Mouse (Mus musculus) liver, adult (tissue): ENCODE measurements around the gene Thy1.

Source experiments
- GATA4 ChIP-seq: IDR thresholded peaks from 2 replicates; pipeline ENCODE4 v1.6.1; 2014; ENCODE audit warnings: mild to moderate bottlenecking, low read length; ENCODE audit not compliant: insufficient replicate concordance

The Thy1 gene

DNA sequence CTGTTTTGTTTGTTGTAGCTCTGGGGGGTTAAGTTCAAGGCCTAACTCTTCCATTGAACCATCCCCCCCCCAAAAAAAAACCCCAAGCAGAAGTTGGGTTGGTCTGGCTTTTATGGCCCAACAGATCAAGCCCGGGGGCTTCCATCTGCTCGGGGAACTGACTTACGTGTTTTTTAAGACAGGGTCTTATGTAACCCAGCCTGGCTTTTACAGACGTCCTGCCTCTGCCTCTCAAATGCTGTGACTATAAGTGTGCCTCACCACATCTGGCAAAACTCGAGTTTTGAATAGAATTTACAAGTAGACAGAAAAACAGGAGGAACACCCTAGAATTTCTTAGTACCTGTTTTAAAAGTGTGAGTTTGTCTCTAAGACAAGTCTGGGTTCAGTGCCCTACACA is 38.4 kb downstream of the Thy1 start:
- no peak for TF ChIP-seq GATA4

DNA sequence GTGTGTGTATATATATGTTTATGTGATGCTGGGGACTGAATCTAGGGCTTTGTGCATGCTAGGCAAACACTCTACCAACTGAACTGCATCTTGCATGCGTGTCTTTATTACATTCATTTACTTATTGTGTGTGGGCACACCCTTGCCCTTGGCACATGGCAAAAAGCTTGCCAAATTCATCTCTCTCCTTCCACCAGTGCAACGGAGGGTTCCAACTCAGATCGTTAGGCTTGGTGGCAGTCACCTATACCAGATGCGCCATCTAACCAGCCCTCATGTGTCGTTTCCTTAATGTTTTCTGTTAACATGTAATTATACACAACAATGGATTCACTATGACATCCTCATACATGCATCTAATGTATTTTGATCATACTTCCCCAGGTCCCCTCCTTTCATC is 39.1 kb downstream of the Thy1 start:
- TF ChIP-seq GATA4 = no peak

- no peak; the same call in 1 of the 2 replicates for TF ChIP-seq GATA4
These were observed 40.4 kb downstream of the Thy1 start for GRCm38 (mm10) chr9:44083392-44084121.

DNA sequence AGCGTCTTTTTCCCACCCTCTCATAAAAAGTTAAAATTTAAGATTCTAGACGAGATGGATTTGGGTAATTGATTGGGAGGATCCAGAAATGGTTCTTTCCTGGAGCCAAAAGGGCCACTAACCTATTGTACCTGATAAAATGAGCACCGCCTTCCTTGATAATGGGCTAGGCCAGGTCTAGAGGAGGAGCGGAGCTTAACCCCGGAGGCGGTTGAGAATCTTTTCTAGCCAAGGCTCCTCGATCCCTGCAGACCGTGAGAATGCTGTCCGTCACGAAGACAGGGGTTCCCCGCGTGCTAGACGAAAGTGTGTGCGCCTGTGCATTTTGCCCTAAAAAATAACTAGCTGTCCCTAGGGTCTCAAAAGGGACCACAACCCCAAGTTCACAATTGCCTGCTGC is 41.1 kb downstream of the Thy1 start:
- no peak; the same call in 1 of the 2 replicates for TF ChIP-seq GATA4

GRCm38 (mm10) chr9:44084659-44085229 is 41.6 kb downstream of the Thy1 start:
- no peak; the same call in 1 of the 2 replicates for TF ChIP-seq GATA4

DNA sequence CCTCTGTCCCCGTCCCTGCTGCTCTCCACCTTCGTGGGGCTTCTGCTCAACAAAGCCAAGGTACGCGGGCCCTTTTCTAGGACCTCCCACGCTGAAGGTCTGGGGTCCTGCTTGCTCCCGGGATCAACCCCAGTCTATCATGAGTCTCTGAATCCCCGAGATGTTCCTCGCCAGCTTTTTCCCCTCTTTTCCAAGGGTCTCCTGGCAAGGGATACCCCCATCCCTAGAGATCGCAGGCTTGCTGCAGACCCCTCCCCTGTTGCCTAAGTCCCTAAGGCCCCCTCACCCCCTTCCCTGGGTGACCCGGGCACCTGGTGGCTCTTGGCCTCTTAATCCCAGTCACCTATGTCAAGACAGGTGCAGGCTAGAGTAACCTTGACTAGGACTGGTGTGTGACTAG is 42.1 kb downstream of the Thy1 start:
- no peak for TF ChIP-seq GATA4

GRCm38 (mm10) chr9:44085741-44086665 is 42.8 kb downstream of the Thy1 start:
- no peak for TF ChIP-seq GATA4

DNA sequence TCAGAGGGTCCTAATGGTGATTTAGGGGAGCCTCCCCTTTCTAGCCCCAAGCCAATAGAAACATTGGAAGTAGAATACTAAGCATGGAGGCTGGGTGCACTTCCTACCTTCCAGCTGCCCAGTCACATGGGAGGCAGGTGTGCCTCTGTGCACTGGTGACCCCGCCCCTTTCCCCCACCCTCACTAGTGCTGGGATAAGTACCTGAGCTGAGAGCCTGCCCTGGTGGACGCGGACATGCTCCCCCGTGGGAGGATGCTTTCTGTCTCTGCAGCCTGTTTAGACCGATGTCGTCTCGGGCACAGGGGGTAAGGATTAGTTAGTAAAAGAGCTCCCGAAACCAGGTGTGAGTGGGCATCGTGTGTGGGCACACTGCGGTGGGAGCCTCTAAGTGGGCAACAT is 43.8 kb downstream of the Thy1 start:
- no peak for TF ChIP-seq GATA4

DNA sequence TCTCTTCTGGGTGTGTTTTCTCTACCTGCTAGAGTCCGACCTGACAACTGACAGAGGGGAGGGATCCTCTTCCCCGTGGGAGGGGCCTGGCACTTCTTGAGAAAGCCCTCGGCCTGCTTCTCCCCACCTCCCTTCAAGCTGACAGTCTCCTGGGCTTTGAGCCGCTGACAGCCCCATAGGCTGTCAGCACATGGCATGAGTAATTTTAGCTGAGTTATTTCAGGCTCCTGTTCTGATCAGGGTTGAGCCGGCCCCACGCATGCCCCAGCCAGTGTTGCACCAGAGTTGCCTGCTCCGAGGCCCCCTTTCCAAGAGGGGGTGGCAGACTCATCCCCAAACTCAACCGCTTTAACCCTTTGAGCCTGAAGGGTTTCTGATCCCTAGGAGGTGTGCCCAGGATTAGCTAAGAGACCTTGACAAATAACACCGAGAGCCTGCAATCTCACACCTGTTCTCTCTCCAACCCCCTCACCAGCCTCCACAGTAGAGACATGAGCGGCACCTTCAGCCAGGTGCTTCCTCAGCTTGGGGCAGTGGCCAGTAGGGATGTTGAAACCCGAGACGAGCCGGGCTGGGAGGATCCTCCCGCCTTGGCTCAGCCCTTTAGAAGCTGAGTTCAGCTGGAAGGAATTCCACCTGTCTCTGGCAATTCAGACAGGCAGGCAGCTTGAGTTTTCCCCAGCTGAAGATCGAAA is 44.7 kb downstream of the Thy1 start:
- no peak for TF ChIP-seq GATA4

- TF ChIP-seq GATA4 = no peak
These were observed 45.9 kb downstream of the Thy1 start for GRCm38 (mm10) chr9:44088877-44089608.

- TF ChIP-seq GATA4 = no peak
These were observed 50.7 kb downstream of the Thy1 start for GRCm38 (mm10) chr9:44093612-44094503.

GRCm38 (mm10) chr9:44094737-44095136 is 51.6 kb downstream of the Thy1 start:
- TF ChIP-seq GATA4 = no peak

GRCm38 (mm10) chr9:44095781-44096180 is 52.6 kb downstream of the Thy1 start:
- TF ChIP-seq GATA4 = no peak

- no peak for TF ChIP-seq GATA4
These were observed 53.4 kb downstream of the Thy1 start for GRCm38 (mm10) chr9:44096536-44096935.
